Mouse (Mus musculus): ENCODE data around the gene Osbp. TPM values are rescaled to one million over a fixed set of nuclear protein-coding genes. Genes with fewer than 3 reads are reported as not detected.

Gene Osbp
- total RNA-seq, 2 experiments from 2014 or later: 10.6 to 12.7 TPM

DNA sequence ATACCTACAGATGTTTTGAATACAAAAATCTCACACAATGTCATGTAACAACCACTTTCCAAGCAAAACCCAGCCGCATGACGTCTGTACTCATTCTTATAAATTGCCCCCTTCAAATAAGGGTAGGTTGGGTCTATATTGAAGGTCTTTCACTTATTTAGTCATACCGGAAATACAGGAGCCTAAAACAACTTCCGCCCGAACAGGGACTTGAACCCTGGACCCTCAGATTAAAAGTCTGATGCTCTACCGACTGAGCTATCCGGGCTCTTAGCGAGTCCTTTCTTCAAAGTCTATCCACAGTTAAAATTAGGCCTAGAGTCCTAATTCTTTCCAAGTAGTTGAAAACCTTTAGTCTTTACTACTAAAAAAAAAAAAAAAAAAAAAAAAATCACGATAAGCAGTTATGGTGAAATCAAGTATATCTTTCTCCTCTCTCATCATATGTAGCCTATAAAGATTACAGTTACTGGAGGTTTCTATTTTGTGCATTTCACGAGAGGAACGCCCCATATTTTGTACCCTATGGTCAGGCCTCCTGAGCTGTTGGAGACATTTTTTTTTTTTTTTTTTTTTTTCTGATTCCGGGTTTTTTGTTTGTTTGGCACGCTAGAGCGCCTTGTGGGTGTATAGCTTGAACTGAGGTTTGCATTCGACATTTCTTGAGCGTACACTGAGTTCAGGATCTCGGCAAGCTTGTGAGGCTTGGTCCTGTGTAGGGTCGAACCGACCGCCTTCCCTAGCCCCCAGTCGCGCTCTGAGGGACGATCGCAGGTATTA lies 44.0 kb downstream of the Osbp start:
- ATAC-seq (replicated peaks; ENCODE audit: low FRiP score, poor library complexity, severe bottlenecking): no peak

DNA sequence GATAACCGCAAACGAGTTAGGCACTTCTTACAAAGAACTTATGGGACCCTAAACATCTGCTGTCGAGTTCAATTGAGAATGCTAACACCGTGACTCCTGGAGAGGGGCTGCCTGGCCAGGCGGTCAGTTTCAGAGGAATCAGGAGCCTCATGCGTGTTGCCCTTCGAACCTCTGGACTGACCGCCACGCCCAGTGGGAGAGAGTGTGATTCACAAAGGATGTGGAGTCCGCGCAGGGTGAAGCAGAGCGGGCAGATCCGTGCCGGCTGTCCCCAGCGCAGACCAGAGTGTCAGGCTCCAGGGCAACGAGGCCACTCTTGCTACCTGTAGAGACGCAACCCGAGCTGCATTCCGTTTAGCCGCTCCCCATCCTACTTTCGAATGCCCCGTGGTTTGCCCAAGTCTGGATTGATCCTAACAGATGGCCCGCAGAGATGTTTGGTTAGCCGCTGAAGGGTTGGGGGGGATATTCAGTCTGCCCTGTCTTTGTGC lies 44.6 kb downstream of the Osbp start:
- ATAC-seq (replicated peaks; ENCODE audit: low FRiP score, poor library complexity, severe bottlenecking): 0 out of 2 replicates have a peak, but pooled peaks have one; percentile 13

DNA sequence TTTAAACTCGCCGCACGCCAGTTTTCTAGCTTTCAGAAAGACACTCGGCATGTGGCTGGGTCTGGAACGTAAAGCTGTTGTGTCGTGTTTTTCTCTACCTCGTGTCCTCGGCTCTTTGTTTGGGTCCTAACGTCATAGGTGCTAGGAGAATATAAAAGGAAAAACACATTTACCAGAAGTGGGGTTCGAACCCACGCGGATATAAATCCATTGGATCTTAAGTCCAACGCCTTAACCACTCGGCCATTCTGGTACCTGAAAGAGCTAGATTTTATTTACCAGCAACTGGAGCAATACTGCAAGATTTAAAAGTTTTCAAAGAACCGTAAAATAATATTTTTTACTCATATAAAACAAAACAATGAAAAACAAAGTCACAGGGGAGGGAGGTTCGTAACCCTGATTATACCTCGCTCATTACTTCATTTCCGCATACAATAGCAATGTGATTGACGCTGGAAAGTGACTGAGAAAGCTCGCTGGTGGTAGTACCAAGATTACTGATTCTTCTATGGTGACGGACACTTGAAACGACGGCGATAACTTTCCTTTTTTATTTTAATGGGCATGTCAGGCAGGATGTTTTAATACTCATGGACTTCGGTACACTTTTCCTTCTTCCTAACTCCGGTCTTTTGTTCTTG lies 45.3 kb downstream of the Osbp start:
- ATAC-seq (replicated peaks; ENCODE audit: low FRiP score, poor library complexity, severe bottlenecking): peak; percentile 32

DNA sequence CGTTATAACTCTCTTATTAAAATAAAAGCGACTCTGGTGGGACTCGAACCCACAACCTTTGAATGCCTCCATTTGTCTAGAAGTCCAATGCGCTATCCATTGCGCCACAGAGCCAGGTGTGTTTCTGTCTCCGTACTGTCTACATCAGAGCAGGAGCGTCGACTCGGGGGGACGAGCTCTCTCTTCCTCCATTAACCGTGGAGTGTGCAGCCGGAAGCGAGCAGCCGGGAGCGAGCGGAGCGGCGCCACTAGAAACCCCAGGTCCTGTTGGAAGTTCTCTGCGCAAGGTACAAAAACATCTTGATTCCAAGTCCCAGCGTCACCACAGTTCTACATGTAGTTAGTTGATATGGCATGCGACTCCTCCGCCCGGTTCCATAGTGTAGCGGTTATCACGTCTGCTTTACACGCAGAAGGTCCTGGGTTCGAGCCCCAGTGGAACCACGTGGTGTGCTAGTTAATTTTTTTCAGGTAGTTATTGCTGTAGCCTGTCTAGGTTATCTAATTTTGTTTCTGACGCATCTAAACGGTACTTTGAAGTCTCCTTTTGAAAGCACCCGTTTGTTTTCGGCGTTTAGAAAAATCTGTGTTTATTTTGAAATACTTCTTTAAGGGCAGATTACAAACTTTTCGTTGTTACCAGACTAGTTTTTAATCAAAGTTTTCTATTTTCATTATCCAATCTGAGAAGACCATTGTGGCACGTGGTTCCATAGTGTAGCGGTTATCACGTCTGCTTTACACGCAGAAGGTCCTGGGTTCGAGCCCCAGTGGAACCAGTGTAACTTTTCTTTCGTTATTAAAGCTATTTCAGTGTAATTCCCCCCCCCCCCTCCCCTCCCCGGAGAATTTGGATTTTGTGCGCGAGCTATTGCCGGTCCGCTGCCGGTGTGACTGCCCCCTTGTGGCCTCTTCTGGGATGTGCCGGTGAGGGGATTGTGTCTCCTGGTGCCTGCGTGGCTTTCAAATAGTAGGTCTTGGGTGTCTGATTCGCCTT lies 46.1 kb downstream of the Osbp start:
- peak; percentile 76 for ATAC-seq (replicated peaks; ENCODE audit: low FRiP score, poor library complexity, severe bottlenecking)

DNA sequence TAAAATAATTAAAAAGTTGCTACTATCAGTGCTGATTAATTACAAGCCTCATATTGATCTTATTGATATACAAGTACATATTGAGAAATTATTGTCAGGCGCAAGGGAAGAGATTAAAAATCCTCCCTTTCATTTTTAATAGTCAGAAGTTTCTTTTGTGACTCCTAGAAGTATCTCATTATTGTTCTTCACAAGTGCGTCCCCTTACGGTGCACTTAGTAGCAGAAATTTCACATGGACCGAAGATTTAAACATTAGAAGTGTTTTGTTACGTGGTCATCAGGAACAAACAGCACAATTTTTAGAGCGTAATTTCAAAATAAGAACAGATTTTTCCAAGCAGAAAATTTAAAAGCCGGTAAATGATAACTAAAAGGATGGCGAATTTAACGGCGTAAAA lies 46.9 kb downstream of the Osbp start:
- ATAC-seq (replicated peaks; ENCODE audit: low FRiP score, poor library complexity, severe bottlenecking): no peak

DNA sequence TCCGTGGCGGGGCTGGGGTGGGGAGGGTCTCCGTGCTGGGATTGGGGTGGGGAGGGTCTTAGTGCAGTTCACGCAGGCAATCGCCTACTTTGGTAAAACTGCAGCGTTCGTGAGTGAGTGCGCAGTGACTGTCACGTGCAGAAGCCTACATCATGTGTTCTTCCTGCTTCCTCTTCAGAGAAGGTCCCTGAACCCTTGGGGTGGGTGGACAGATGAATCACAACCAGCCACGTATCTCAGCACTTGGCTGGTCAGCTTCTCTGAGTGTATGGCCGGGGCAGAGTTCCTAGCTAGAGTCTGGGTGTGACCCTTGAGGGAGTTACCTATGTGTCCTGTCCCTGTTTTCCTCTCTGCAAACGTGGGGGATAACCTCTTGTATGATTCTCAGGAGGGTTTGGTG lies 47.5 kb downstream of the Osbp start:
- ATAC-seq (replicated peaks; ENCODE audit: low FRiP score, poor library complexity, severe bottlenecking): no peak

DNA sequence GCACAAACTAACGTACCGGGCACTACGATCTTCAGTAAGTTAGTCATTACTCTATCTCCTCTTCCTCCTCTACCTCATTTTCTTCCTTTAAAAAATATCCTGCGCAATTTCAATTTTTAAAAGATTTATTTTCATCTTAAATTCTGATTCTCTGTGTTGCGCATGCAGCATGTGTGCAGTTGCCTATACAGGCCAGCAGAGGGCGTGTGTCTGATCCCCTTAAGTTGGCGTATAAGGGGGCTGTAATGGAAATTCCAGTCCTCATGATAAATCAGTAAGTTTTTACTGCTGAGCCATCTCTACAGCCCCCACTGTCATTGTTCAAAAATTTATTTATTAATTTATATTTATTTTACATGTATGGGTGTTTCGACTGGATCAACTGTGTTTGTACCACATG lies 50.0 kb downstream of the Osbp start:
- no peak for ATAC-seq (replicated peaks; ENCODE audit: low FRiP score, poor library complexity, severe bottlenecking)

DNA sequence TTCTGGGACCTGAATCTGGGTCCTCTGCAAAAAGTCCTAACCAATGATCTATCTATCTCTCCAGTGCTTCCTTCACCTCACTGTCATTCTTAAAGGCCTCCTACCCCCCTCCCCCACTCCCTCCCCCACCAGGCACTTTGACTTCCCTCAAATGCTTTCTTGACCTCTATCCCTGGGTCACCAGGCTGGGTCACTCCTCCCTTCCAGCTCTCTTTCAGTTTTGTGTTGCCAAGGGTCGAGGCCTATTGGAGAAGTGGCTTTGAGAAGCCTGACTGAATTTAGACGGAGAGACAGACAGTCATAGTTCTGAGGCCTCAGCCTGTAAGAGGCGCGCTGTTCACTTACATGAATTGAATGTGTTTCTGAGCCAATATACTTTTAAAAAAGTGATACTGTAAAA lies 50.5 kb downstream of the Osbp start:
- ATAC-seq (replicated peaks; ENCODE audit: low FRiP score, poor library complexity, severe bottlenecking): no peak

- ATAC-seq (replicated peaks; ENCODE audit: low FRiP score, poor library complexity, severe bottlenecking): no peak
Observed at GRCm38 (mm10) chr19:12024149-12024548, 58.4 kb downstream of the Osbp start.

DNA sequence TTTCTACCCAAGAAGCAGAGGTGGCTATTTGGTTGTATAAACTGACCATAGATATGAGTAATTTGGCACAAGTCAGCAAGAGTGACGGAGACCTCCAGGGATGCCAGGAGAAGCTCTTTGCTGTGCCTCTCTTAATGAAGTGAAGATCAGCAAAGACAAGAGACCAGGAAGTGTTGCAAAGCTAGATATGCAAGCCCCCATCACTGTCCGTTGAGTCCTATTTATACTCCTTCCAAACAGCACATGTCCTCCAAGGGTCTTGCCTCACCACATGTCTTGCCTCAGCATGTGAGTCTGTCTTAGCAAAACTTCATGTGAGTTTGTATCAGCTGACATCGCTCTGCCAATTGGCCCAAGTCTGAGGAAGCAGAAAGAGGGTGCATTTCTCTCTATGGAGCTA lies 59.6 kb downstream of the Osbp start:
- no peak for ATAC-seq (replicated peaks; ENCODE audit: low FRiP score, poor library complexity, severe bottlenecking)

GRCm38 (mm10) chr19:12026606-12027005 lies 60.9 kb downstream of the Osbp start:
- no peak for ATAC-seq (replicated peaks; ENCODE audit: low FRiP score, poor library complexity, severe bottlenecking)

DNA sequence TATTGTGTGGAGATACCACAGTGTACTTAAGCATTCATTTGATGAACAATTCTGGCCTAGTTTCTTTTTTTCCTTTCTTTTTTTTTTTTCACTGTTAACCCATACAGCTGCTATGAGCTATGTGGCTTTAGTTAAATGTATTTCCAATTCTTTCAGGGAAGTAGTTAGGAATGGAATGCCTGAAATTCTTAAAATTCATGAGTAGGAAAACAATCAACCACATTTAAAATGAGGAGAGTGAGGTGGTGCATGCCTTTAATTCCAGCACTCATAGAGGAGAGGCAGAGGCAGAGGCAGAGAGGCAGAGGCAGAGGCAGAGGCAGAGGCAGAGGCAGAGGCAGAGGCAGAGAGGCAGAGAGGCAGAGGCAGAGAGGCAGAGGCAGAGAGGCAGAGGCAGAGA lies 72.0 kb downstream of the Osbp start:
- ATAC-seq (replicated peaks; ENCODE audit: low FRiP score, poor library complexity, severe bottlenecking): no peak

- no peak for ATAC-seq (replicated peaks; ENCODE audit: low FRiP score, poor library complexity, severe bottlenecking)
Observed at GRCm38 (mm10) chr19:12041217-12041616, 75.5 kb downstream of the Osbp start, which contains the start of gene Olfr1423. Gene Olfr1423, minus strand, starts transcription at chr19:12041317.

DNA sequence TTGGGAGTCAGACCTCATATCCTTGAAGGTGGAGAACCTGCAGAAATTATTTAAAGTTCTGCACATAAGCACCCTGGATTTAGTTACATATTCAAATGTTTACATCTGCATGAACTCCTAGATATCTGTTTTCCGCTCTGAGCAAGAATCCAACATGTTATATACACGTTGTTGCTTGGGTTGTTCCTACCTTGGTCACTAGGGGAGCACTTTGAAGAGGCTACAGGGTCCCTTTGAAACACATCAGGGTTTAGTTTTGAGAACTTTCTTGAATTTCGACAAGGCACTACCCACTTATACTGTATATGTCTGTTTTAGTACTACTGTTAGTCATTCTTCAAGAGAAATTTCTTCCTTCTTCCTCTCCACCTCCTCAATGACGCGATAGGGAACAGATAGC lies 77.4 kb downstream of the Osbp start:
- ATAC-seq (replicated peaks; ENCODE audit: low FRiP score, poor library complexity, severe bottlenecking): no peak

Other genes with a start within 250 kb of the Osbp start
- not detected in 2 replicates for gene Gif, start 218.4 kb upstream of the Osbp start, total RNA-seq (2015; ENCODE audit: low replicate concordance)
- not detected in 2 replicates for gene Gif, start 218.4 kb upstream of the Osbp start, total RNA-seq (2017; ENCODE audit: low replicate concordance)
- 14.6 and 29.5 TPM in 2 replicates for gene Mrpl16, start 195.6 kb upstream of the Osbp start, total RNA-seq (2015; ENCODE audit: low replicate concordance)
- 4.2 and 15.3 TPM in 2 replicates for gene Mrpl16, start 195.6 kb upstream of the Osbp start, total RNA-seq (2017; ENCODE audit: low replicate concordance)
- 0.19 and 3.6 TPM in 2 replicates for gene Stx3, start 146.5 kb upstream of the Osbp start, total RNA-seq (2015; ENCODE audit: low replicate concordance)
- 3.9 and 4.5 TPM in 2 replicates for gene Stx3, start 146.5 kb upstream of the Osbp start, total RNA-seq (2017; ENCODE audit: low replicate concordance)
- gene Olfr1417, start 126.7 kb upstream of the Osbp start, total RNA-seq (2015; ENCODE audit: low replicate concordance): not detected in 2 replicates
- not detected in 2 replicates for gene Olfr1417, start 126.7 kb upstream of the Osbp start, total RNA-seq (2017; ENCODE audit: low replicate concordance)
- gene Olfr1418, start 104.9 kb upstream of the Osbp start, total RNA-seq (2015; ENCODE audit: low replicate concordance): not detected in 2 replicates
- not detected in 2 replicates for gene Olfr1418, start 104.9 kb upstream of the Osbp start, total RNA-seq (2017; ENCODE audit: low replicate concordance)
- not detected in 2 replicates for gene Olfr1419, start 90.8 kb upstream of the Osbp start, total RNA-seq (2015; ENCODE audit: low replicate concordance)
- gene Olfr1419, start 90.8 kb upstream of the Osbp start, total RNA-seq (2017; ENCODE audit: low replicate concordance): not detected in 2 replicates
- not detected in 2 replicates for gene Olfr1420, start 79.4 kb upstream of the Osbp start, total RNA-seq (2015; ENCODE audit: low replicate concordance)
- gene Olfr1420, start 79.4 kb upstream of the Osbp start, total RNA-seq (2017; ENCODE audit: low replicate concordance): not detected in 2 replicates
- 8.5 and 8.8 TPM in 2 replicates for gene Patl1, start 53.5 kb upstream of the Osbp start, total RNA-seq (2015; ENCODE audit: low replicate concordance)
- 2.4 and 3.9 TPM in 2 replicates for gene Patl1, start 53.5 kb upstream of the Osbp start, total RNA-seq (2017; ENCODE audit: low replicate concordance)
- not detected in 2 replicates for gene Olfr1423, start 75.4 kb downstream of the Osbp start, total RNA-seq (2015; ENCODE audit: low replicate concordance)
- gene Olfr1423, start 75.4 kb downstream of the Osbp start, total RNA-seq (2017; ENCODE audit: low replicate concordance): not detected in 2 replicates
- gene Olfr1424, start 96.7 kb downstream of the Osbp start, total RNA-seq (2015; ENCODE audit: low replicate concordance): not detected in 2 replicates
- gene Olfr1424, start 96.7 kb downstream of the Osbp start, total RNA-seq (2017; ENCODE audit: low replicate concordance): not detected in 2 replicates
- gene Olfr1425, start 111.8 kb downstream of the Osbp start, total RNA-seq (2015; ENCODE audit: low replicate concordance): not detected in 2 replicates
- gene Olfr1425, start 111.8 kb downstream of the Osbp start, total RNA-seq (2017; ENCODE audit: low replicate concordance): not detected in 2 replicates
- gene Olfr1426, start 126.1 kb downstream of the Osbp start, total RNA-seq (2015; ENCODE audit: low replicate concordance): not detected in 2 replicates
- gene Olfr1426, start 126.1 kb downstream of the Osbp start, total RNA-seq (2017; ENCODE audit: low replicate concordance): not detected in 2 replicates
- not detected in 2 replicates for gene Olfr1427, start 137.4 kb downstream of the Osbp start, total RNA-seq (2015; ENCODE audit: low replicate concordance)
- not detected in 2 replicates for gene Olfr1427, start 137.4 kb downstream of the Osbp start, total RNA-seq (2017; ENCODE audit: low replicate concordance)
- gene Olfr1428, start 150.0 kb downstream of the Osbp start, total RNA-seq (2015; ENCODE audit: low replicate concordance): not detected in 2 replicates
- not detected in 2 replicates for gene Olfr1428, start 150.0 kb downstream of the Osbp start, total RNA-seq (2017; ENCODE audit: low replicate concordance)
- gene Olfr76, start 157.3 kb downstream of the Osbp start, total RNA-seq (2015; ENCODE audit: low replicate concordance): not detected in 2 replicates
- not detected in 2 replicates for gene Olfr76, start 157.3 kb downstream of the Osbp start, total RNA-seq (2017; ENCODE audit: low replicate concordance)
- not detected in 2 replicates for gene Olfr1555-ps1, start 204.2 kb downstream of the Osbp start, total RNA-seq (2015; ENCODE audit: low replicate concordance)
- gene Olfr1555-ps1, start 204.2 kb downstream of the Osbp start, total RNA-seq (2017; ENCODE audit: low replicate concordance): not detected in 2 replicates
- gene Olfr1431, start 234.7 kb downstream of the Osbp start, total RNA-seq (2015; ENCODE audit: low replicate concordance): not detected in 2 replicates
- 0.60 TPM in 1 of 2 replicates, not detected in the other for gene Olfr1431, start 234.7 kb downstream of the Osbp start, total RNA-seq (2017; ENCODE audit: low replicate concordance)

All from erythroblast, adult 5-6 weeks (primary cell).